Mouse (Mus musculus) intestine, postnatal 0 days (tissue): ENCODE measurements at regions not wholly inside any gene's neighbourhood (a gene's known extent, or its start where the extent isn't known, plus 50 kb on each side); places are given as distances from the start of the nearest gene placed in this dataset.

Experiments used
- ATAC-seq: fragments of 200-750 bp; cut with Nextera tagmentation; 2 replicates; pipeline ENCODE4 v1.8.0; 2017; ENCODE audit warnings: mild to moderate bottlenecking, moderate TSS enrichment, moderate library complexity
- H3K27ac ChIP-seq: fragments of 300-500 bp; sonication (generic); 2 replicates; pipeline ENCODE4 v1.5.1; 2014; ENCODE audit warnings: mild to moderate bottlenecking, low read depth, low read length, moderate library complexity
- H3K27me3 ChIP-seq: fragments of 300-500 bp; sonication (generic); replicated peaks from 2 replicates; pipeline ENCODE4 v1.6.1; 2014; ENCODE audit warnings: low read length, mixed read lengths; ENCODE audit not compliant: control insufficient read depth, insufficient read depth
- H3K36me3 ChIP-seq: fragments of 300-500 bp; sonication (generic); 2 replicates; pipeline ENCODE4 v1.6.1; 2014; ENCODE audit warnings: mild to moderate bottlenecking, moderate library complexity; ENCODE audit not compliant: control insufficient read depth, insufficient read depth
- H3K4me1 ChIP-seq: fragments of 300-500 bp; sonication (generic); replicated peaks from 2 replicates; pipeline ENCODE4 v1.6.1; 2014; ENCODE audit warnings: antibody characterized with exemption, low read length, mixed read lengths; ENCODE audit not compliant: control insufficient read depth, insufficient read depth
- H3K4me2 ChIP-seq: fragments of 300-500 bp; sonication (generic); replicated peaks from 2 replicates; pipeline ENCODE4 v1.6.1; 2014; ENCODE audit warnings: low read depth, mild to moderate bottlenecking, moderate library complexity
- H3K4me3 ChIP-seq: fragments of 300-500 bp; sonication (generic); 2 replicates; pipeline ENCODE4 v1.5.1; 2014; ENCODE audit warnings: low read depth, low read length
- H3K9ac ChIP-seq: fragments of 300-500 bp; sonication (generic); 2 replicates; pipeline ENCODE4 v1.6.1; 2014; ENCODE audit warnings: mild to moderate bottlenecking, low read depth, low read length
- H3K9me3 ChIP-seq: fragments of 300-500 bp; sonication (generic); 2 replicates; pipeline ENCODE4 v1.6.1; 2016; ENCODE audit warnings: mixed run types; ENCODE audit not compliant: control insufficient read depth
- CTCF ChIP-seq: sonication (generic); IDR thresholded peaks from 2 replicates; pipeline ENCODE4 v1.5.1; 2016; ENCODE audit warnings: low read depth, mild to moderate bottlenecking, control low read depth, antibody characterized with exemption, moderate library complexity
- WGBS: fragments of 180-500 bp; shearing (Covaris S2); extraction: QIAGEN DNeasy Blood & Tissue Kit; methylation state at CpG from one replicate; pipeline ENCODE4 v1.1.7; 2014; 5-methylcytosine and 5-hydroxymethylcytosine counted together

DNA sequence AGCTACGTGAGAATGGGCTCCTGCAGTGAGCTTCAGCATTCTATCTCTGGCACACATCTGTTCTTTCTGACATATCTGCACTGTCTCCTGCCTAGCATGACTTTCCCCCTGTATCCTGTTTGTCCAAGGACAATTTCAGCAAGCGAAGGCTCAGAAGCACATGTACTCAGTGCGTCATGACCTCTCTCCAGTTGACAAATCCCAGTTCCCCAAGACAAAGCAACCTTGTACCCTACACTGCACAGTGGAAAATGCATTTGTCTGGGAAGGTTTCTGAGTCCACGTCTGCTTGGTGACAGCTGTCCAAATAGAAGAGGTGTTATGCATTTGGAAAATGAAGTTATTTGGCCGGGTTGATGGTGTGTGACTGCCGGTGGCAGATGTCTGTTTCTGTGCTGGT lies 125.1 kb upstream of the Hs3st4 start:
- no peak overlapping the region for H3K4me3 ChIP-seq

GRCm38 (mm10) chr7:123861706-123862105 lies 121.0 kb upstream of the Hs3st4 start:
- ATAC-seq: no peak
- WGBS: 72% methylated on average over 2 of the region's 2 CpGs
- Histone ChIP-seq H3K27ac (no peak overlapping the region), H3K9ac (no peak overlapping the region), H3K4me1 (no peaks in the 10 kb centered on the region), H3K36me3 (no peaks in the 10 kb centered on the region), H3K27me3 (no peaks in the 10 kb centered on the region), H3K4me3 (no peak overlapping the region), H3K9me3 (no peaks in the 10 kb centered on the region), H3K4me2 (no peak overlapping the region)
- TF ChIP-seq CTCF: no peak

More for the DNA sequence above, 125.1 kb upstream of the Hs3st4 start:
- WGBS: 65% methylated on average over 6 of the region's 6 CpGs
- Histone ChIP-seq H3K9me3 (no peaks in the 10 kb centered on the region), H3K36me3 (no peaks in the 10 kb centered on the region), H3K9ac (no peak overlapping the region), H3K27me3 (no peaks in the 10 kb centered on the region), H3K4me1 (no peaks in the 10 kb centered on the region), H3K4me2 (no peak overlapping the region), H3K27ac (no peak overlapping the region)
- no peak for TF ChIP-seq CTCF
- no peak for ATAC-seq

DNA sequence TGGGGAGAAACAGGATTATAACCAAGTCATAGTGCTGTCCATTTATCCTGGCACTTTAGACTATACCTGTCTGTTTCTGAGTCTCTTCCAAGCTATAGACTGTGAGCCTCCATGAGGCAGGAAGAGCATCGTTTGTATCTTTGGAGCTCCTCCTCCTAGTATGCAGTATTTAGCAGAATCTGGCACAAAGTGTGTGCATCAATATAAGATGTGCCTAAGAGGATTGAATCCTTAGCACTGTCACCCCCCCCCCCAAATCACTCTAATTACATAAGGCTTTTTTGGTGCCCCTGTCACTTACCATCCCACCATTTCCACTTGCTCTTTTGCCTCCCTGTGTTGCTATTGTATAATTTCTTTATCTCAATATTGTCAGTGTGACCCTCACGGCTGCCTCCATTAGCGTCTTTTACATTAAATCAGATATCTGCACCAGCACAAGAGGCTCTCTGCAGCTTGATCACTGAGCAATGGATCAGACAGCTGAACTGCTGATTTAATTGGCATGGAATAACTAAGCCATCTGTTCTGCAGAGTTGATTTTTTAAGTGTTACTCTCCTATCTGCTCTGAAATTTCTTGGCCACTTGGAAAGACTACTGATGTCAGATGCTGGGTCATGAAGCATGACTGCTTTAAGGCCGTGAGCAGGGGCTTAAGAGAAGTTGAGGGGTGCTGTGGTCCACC lies 85.8 kb upstream of the Hs3st4 start:
- ATAC-seq: no peak
- Histone ChIP-seq H3K27me3 (no peaks in the 10 kb centered on the region), H3K27ac (no peak overlapping the region), H3K4me2 (no peak overlapping the region), H3K9me3 (no peaks in the 10 kb centered on the region), H3K4me1 (no peaks in the 10 kb centered on the region), H3K36me3 (no peaks in the 10 kb centered on the region), H3K4me3 (no peak overlapping the region), H3K9ac (no peak overlapping the region)
- no peak for TF ChIP-seq CTCF
- WGBS: 88% methylated on average over 4 of the region's 4 CpGs

- Histone ChIP-seq H3K27ac (no peak overlapping the region), H3K36me3 (no peaks in the 10 kb centered on the region), H3K9me3 (no peaks in the 10 kb centered on the region), H3K4me1 (no peaks in the 10 kb centered on the region), H3K27me3 (no peaks in the 10 kb centered on the region), H3K4me3 (no peak overlapping the region), H3K9ac (no peak overlapping the region), H3K4me2 (no peak overlapping the region)
- TF ChIP-seq CTCF: no peak
- ATAC-seq: no peak
- 85% methylated on average over 6 of the region's 6 CpGs for WGBS
These were observed 74.5 kb upstream of the Hs3st4 start for GRCm38 (mm10) chr7:123907946-123908840.

DNA sequence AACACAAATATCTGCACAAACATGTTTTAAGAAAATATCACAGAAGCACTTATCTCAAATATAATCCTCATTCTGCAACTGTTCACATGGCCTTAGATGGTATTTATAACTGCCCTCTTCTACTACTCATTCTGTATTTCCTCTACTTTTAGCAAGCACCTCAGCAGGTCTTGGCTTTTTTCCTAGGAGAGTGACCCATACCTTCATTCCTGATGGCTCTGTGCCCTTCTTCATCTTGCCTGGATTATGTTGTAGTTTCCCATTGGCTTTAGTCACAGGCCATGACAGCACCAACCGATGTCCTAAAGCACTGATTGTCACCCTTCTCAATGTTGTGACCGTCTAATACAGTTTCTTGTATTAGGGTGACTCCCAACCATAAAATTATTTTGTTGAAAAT lies 61.2 kb upstream of the Hs3st4 start:
- Histone ChIP-seq H3K36me3 (no peaks in the 10 kb centered on the region), H3K27ac (no peak overlapping the region), H3K9me3 (no peaks in the 10 kb centered on the region), H3K4me2 (no peak overlapping the region), H3K27me3 (no peaks in the 10 kb centered on the region), H3K4me1 (no peaks in the 10 kb centered on the region), H3K9ac (no peak overlapping the region), H3K4me3 (no peak overlapping the region)
- ATAC-seq: no peak
- WGBS: 94% methylated on average over 2 of the region's 2 CpGs
- TF ChIP-seq CTCF: no peak

GRCm38 (mm10) chr7:123932486-123932885 lies 50.2 kb upstream of the Hs3st4 start:
- no peak for ATAC-seq
- WGBS: 67% methylated on average over 7 of the region's 7 CpGs
- H3K4me2 ChIP-seq: no peak overlapping the region
- H3K27ac ChIP-seq: no peak overlapping the region
- H3K4me1 ChIP-seq: no peaks in the 10 kb centered on the region
- no peaks in the 10 kb centered on the region for H3K36me3 ChIP-seq
- no peaks in the 10 kb centered on the region for H3K27me3 ChIP-seq
- H3K9ac ChIP-seq: no peak overlapping the region
- no peaks in the 10 kb centered on the region for H3K9me3 ChIP-seq
- no peak overlapping the region for H3K4me3 ChIP-seq
- TF ChIP-seq CTCF: no peak
